Mouse (Mus musculus) right cerebral cortex, postnatal 14 days (tissue): ENCODE measurements around the gene Col5a3.
A peak's percentile ranks its signal among the peaks of the same experiment; 100 is the strongest.
"Not testable (repeated sequence)": the region's sequence is repeated elsewhere in the genome, so short reads cannot be mapped to it uniquely, and the experiment has no call there.

Experiments used
- DNase-seq: peaks from one replicate; pipeline ENCODE4 v3.0.0; 2022

The Col5a3 gene

GRCm38 (mm10) chr9:20814521-20815272 lies at the start of gene Col5a3:
Col5a3 (minus strand) TSS chr9:20815067.
- DNase-seq: no peak

DNA sequence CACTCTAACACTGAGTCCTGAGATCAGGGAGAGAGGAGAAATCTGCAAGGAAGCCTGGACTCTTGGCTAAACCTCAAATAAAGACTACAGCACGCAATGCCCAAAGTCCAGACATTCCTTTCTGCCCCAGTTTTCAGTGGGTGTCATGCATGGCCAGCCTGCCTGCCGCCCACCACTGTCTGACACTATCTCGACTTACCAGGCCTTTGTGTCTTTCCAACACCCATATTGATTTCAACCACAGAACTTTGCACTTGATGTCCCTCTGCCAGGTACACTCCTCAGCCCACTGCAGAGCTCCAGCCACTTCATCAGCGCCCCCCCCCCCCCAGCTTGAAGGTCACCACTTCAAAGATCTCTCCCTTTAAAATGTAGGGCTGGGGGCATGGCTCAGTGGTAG lies 47.4 kb upstream of the Col5a3 start:
- DNase-seq: no peak

DNA sequence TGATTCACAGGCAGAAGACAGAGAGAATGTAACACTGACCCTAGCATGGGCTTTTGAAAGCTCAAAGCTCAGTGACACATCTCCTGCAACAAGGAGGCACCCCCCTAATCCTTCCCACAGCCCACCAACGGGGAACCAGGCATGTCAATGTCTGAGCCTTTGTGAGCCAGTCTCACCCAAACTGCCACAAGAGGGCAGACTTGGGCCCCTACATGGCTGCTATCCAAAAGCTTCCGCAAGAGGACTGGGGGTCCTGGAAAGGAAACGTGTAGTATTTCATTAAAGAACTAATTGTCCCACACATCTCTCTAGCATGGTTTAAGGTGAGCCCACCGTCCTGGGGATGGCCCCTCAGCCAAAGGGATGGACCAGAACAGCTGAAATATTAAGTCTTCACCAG lies 47.0 kb upstream of the Col5a3 start:
- no peak for DNase-seq

DNA sequence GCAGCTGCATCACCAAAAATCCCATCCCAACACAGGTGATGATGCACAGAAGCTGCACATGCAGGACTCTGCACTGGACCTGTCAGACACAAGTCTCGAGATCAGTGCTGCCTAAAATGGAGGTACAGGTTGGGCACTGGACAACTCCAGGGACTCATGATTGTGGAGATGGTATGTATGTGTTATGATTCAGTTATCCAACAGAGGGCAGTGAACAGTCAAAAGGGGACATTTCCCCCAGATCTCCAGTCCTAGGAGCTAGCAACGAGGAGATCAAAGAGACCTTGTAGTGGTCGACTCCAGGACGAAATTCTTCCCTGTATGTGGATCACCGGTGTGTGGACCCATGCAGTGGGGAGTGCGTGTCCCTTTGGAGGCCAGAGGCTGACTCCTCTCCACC lies 45.1 kb upstream of the Col5a3 start:
- DNase-seq: no peak

DNA sequence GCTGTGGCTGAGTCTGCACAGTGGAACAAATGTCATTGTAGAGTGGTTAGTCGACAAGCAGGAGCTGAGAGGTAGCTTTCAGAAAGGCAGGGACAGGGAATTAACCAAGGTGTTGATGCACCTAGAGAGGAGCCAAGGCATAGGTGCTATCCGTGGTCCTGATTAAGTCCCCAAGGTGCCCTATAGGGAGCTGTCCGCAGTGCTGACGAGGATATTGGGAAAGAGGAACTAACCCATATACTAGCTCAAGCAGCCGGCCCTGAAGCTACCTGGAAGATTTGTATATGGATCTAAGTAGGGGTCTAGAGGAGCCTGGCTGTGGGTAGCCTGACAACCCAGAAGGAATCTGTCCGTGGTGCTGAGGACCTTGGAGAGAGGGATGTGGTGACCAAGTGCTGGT lies 42.3 kb upstream of the Col5a3 start:
- DNase-seq: no peak

DNA sequence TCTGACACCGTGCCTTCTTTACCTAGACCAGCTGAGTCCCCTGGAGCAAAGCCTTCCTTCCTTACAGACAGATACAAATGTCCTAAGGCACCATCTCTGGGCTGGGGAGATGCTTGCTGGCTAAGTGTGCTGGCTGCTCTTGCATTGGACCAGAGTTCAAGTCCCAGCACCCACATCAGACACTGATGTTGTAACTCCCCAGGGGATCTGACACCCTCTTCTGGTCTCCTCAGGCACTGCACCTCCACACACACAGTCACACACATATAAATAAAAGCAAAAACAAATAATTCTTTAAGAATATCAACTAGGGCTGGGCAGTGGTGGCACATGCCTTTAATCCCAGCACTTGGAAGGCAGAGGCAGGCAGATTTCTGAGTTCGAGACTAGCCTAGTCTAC lies 35.3 kb upstream of the Col5a3 start:
- DNase-seq: no peak

GRCm38 (mm10) chr9:20842670-20843069 lies 27.8 kb upstream of the Col5a3 start:
- no peak for DNase-seq

DNA sequence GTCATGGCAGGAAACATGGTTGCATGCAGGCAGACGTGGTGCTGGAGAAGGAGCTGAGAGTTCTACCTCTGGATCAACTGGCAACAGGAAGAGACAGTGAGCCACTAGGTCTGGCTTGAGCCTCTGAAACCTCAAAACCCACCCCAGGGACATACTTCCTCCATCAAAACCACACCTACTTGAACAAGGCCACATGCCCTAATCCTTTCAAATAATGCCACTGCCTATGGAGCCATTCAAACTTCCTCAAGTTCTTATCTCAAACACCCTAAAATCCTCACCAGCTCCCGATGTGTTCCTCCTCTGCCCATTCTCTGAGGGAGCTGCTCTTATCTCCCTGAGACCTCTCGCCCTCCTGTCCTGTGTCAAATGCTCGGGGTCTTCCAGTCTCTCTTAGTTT lies 27.3 kb upstream of the Col5a3 start:
- DNase-seq: no peak

- DNase-seq: no peak
These were observed 24.1 kb upstream of the Col5a3 start for GRCm38 (mm10) chr9:20838931-20839330.

DNA sequence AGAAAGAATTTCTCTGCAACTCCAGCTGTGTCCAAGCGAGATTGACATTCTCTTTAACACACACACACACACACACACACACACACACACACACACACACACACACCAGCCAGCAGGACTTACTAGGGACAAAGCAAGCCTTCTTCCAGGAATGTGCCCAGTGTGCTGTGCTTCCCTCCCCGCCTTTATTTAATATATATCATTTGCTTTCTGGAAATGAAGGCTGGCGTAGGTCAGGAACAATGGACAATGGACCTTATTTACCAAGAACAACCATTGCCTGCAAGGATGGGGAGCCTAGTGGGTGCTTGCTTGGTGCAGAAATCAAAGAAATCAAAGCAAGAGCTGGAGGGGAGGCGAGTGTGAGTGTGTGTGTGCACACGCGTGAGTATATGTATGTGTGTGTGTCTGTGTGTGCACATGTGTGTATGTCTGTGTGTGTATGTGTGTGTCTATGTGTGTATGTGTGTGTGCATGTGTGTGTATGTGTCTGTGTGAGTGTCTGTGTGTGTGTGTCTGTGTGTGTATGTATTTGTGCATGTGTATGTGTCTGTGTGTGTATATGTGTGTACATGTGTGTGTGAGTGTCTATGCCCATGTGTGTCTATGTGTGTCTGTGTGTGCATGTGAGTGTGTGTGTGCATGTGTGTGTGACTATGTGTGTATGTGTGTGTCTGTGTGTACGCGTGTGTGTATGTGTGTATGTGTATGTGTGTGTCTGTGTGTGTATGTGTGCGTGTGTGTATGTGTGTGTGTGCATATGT lies 22.5 kb upstream of the Col5a3 start:
- DNase-seq: no peak

GRCm38 (mm10) chr9:20835431-20835954 lies 20.6 kb upstream of the Col5a3 start:
- DNase-seq: not testable (repeated sequence)

GRCm38 (mm10) chr9:20834881-20835280 lies 20.0 kb upstream of the Col5a3 start:
- no peak for DNase-seq

- peak; percentile 98 for DNase-seq
These were observed 16.2 kb upstream of the Col5a3 start for GRCm38 (mm10) chr9:20830901-20831643.

DNA sequence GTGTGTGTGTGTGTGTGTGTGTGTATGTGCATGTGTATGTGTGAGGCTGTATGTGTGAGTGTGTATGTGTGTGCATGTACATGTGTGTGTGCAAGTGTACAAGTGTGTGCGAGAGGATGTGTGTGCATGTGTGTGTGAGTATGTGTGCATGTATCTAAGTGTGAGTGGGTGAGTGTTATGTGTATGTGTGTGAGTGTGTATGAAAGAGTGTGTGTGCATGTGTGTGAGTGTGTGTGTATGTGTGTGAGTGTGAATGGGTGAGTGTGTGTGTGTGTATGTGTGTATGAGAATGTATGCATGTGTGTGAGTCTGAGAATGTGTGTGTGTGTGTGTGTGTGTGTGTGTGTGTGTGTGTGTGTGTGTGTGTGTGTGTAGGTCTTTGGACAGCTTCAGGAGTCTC lies 13.3 kb upstream of the Col5a3 start:
- no peak for DNase-seq

DNA sequence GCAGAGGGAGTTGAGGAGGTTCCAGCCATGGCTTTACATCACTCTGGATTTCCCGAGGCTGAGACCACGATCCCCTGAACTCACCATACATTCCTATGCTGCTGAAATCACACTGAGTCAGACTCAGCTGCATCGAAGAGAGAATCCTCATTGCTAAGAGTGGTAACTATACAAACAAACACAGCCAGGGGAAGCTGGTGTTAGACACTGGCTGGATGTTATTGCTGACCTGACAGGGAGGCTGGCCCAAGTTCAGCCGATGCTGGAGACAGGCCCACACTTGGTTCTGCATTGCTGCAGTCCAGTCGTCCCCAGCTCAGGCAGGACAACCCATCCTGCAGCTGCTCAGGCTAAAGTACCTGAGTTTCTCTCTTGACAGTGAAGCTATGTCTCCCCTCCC lies 10.9 kb upstream of the Col5a3 start:
- no peak for DNase-seq

GRCm38 (mm10) chr9:20822821-20823220 lies 8.0 kb upstream of the Col5a3 start:
- DNase-seq: no peak

- no peak for DNase-seq
These were observed 5.1 kb upstream of the Col5a3 start for GRCm38 (mm10) chr9:20820001-20820400.

DNA sequence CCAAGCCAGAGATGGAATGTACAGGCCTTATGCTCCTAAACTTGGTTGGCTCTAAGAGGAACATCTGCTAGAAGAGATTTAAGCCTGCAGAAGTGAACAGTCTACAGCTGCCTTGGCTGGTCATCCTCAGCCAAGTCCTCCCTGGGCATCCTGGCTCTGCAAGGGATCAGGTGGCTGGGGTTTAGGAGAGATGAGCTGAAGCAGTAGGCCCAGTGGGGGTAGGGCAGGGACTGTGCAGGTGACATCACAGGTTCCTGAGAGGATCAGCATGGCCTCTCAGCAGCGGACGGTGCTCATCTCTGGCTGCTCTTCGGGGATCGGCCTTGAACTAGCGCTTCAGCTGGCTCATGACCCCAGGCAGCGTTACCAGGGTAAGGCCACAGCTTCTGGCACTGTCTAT lies 3.4 kb upstream of the Col5a3 start, which contains the start of gene Rdh8:
Rdh8 (plus strand) TSS at position 268 of the 400 bp plus-strand sequence.
- no peak for DNase-seq

DNA sequence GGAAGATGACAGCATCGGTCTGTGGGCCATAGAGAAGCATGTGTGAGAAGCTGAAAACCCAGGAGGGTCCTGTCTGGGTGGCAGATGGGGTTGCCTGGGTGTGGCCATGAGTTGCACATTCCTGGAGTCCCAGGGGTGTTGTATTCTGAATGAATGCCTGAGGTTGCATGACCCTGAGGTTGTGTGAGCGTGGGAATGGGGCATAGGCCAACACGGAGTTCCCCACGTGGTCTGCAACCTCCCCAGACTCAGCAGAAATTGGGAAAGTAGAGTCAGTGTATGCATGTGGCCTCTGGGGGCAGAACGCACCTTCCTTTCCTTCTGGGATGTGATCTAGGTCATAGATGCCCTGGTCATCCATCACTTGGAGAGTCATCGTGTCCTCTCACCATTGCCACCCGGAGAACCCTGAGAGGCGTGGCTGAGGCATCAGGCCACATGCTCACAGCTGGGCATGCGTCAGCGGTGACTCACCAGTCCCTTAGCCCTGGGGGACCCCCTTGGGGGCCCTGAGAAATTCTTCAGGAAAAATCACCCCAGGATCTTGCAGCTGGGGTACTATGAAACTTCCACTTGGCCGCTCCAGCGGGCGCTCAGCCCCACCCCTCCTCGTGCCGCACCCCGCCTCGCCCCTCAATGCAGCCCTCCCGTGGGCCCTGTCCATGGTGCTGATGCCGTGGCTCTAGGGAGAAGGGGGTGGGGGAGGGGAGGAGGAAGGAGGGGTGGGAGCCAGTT lies 2.2 kb downstream of the Col5a3 start:
- peak; percentile 23 for DNase-seq

DNA sequence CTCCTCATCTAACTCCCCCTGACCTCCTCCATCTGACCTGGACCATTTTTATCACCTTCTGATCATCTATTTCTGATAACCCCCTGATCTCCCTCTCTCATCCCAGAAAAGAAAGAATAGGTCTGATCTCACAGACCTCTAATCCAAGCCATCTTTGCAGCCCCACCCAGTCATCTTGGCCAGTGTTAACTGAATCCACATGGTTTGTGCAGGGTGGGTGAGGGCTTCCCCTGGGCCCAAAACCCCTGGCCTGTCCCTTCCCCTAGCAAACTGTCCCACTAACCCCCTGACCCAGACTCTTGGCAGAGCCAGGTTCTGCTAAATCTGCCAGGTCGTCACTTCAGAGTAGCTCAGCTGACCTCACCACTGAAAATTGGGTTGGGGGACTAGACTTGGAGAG lies 4.1 kb downstream of the Col5a3 start:
- no peak for DNase-seq

- no peak for DNase-seq
These were observed 4.6 kb downstream of the Col5a3 start for GRCm38 (mm10) chr9:20810271-20810670.

DNA sequence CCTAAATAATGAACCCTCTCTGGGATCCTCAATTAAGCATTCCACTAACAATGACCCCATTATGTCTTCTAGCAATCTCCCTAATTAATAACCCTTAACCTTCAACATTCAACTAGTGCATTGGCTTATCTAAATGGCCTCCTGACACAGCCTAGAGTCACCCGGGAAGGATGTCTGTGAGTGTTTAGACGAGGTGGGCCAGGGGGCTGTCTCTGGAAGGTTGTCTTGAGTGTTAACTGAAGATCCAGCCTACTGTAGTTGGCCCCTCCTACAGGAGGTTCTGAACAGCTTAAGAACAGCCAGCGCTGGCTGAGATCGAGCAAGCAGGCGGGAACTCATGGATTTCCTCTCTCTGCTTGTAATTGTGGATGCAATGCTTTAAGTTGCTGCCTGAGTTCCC lies 9.2 kb downstream of the Col5a3 start:
- no peak for DNase-seq

GRCm38 (mm10) chr9:20805159-20805495 lies 9.7 kb downstream of the Col5a3 start:
- no peak for DNase-seq
